Mouse (Mus musculus): ENCODE data around the gene Omt2a.
"Not testable (repeated sequence)": the region's sequence is repeated elsewhere in the genome, so short reads cannot be mapped to it uniquely, and the experiment has no call there.

Gene Omt2a

GRCm38 (mm10) chr9:78314696-78315095 is at the start of gene Omt2a:
Gene Omt2a, minus strand, starts transcription at chr9:78314796.
- no peak for DNase-seq

- DNase-seq, result no peak
Measured at GRCm38 (mm10) chr9:78363374-78363773, 48.8 kb upstream of the Omt2a start.

GRCm38 (mm10) chr9:78360484-78360872 is 45.9 kb upstream of the Omt2a start:
- DNase-seq, result no peak

- no peak for DNase-seq
Measured at GRCm38 (mm10) chr9:78359750-78360483, 45.3 kb upstream of the Omt2a start.

GRCm38 (mm10) chr9:78358053-78358452 is 43.5 kb upstream of the Omt2a start:
- DNase-seq, result peak; percentile 75

- DNase-seq, result no peak
Measured at GRCm38 (mm10) chr9:78355611-78356010, 41.0 kb upstream of the Omt2a start, which contains the start of gene Gsta2. Gene Gsta2, minus strand, starts transcription at chr9:78355788.

GRCm38 (mm10) chr9:78354665-78355578 is 40.3 kb upstream of the Omt2a start:
- DNase-seq, result peak; percentile 45

- DNase-seq, result no peak
Measured at GRCm38 (mm10) chr9:78351504-78352220, 37.1 kb upstream of the Omt2a start.

- not testable (repeated sequence) for DNase-seq
Measured at GRCm38 (mm10) chr9:78350007-78350406, 35.4 kb upstream of the Omt2a start.

GRCm38 (mm10) chr9:78349141-78349540 is 34.5 kb upstream of the Omt2a start:
- DNase-seq, result peak; percentile 21

GRCm38 (mm10) chr9:78348206-78349004 is 33.8 kb upstream of the Omt2a start:
- peak; percentile 86 for DNase-seq

GRCm38 (mm10) chr9:78347004-78347403 is 32.4 kb upstream of the Omt2a start:
- DNase-seq, result peak; percentile 6

- DNase-seq, result not testable (repeated sequence)
Measured at GRCm38 (mm10) chr9:78345235-78345634, 30.6 kb upstream of the Omt2a start.

GRCm38 (mm10) chr9:78343055-78343454 is 28.5 kb upstream of the Omt2a start:
- DNase-seq, result not testable (repeated sequence)

- not testable (repeated sequence) for DNase-seq
Measured at GRCm38 (mm10) chr9:78342494-78342893, 27.9 kb upstream of the Omt2a start.

- DNase-seq, result peak; percentile 29
Measured at GRCm38 (mm10) chr9:78340324-78340723, 25.7 kb upstream of the Omt2a start.

GRCm38 (mm10) chr9:78337050-78337449 is 22.5 kb upstream of the Omt2a start:
- peak; percentile 7 for DNase-seq

GRCm38 (mm10) chr9:78327289-78327688 is 12.7 kb upstream of the Omt2a start, which contains the start of gene Omt2b:
Gene Omt2b, plus strand, starts transcription at chr9:78327589.
- DNase-seq, result not testable (repeated sequence)

- DNase-seq, result no peak
Measured at GRCm38 (mm10) chr9:78319499-78319898, 4.9 kb upstream of the Omt2a start.

- not testable (repeated sequence) for DNase-seq
Measured at GRCm38 (mm10) chr9:78308122-78308521, 6.5 kb downstream of the Omt2a start.

GRCm38 (mm10) chr9:78299143-78299542 is 15.5 kb downstream of the Omt2a start:
- DNase-seq, result not testable (repeated sequence)

- DNase-seq, result no peak
Measured at GRCm38 (mm10) chr9:78298232-78298631, 16.4 kb downstream of the Omt2a start.

All from kidney, postnatal 14 days (tissue).